Mouse (Mus musculus) spleen, embryonic (tissue): ENCODE results near the gene Nsd1.
"Not testable (repeated sequence)": the region's sequence is repeated elsewhere in the genome, so short reads cannot be mapped to it uniquely, and the experiment has no call there.

Source experiments
- CTCF ChIA-PET: fragments of 350-600 bp; sonication (Branson Sonifier 250); formaldehyde crosslinking; loops from one replicate; lab custom pipeline; 2022; lab: Charles Lee

Gene Nsd1

GRCm38 (mm10) chr13:55209649-55210192 is at the start of gene Nsd1:
Gene Nsd1 (plus strand): TSS chr13:55209782.
- CTCF ChIA-PET, result interaction anchor here (1.1 kb wide), 1 partner anchor 20 kb away, joined by 3 read pairs; no protein-coding TSS in a partner anchor

- CTCF ChIA-PET, result no interaction called here
Measured at GRCm38 (mm10) chr13:55162365-55162764, 47.2 kb upstream of the Nsd1 start.

- CTCF ChIA-PET, result no interaction called here
Measured at GRCm38 (mm10) chr13:55163553-55163952, 46.0 kb upstream of the Nsd1 start.

DNA sequence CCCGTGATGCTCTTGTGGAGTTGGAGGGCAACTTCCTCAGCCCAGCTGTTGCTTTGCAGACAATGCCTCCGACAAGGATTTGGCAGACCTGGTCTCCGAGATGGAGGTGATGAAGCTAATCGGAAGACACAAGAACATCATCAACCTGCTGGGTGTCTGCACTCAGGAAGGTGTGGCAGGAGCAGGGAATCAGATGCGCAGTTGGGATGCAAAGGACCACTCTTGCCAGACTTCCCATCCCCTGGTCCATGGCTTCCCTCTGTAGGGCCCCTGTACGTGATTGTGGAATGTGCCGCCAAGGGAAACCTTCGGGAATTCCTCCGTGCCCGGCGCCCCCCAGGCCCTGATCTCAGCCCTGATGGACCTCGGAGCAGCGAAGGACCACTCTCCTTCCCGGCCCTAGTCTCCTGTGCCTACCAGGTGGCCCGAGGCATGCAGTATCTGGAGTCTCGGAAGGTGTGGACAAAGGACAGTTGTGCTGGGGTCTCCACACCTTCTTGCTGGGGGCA is 43.7 kb upstream of the Nsd1 start:
- CTCF ChIA-PET, result no interaction called here

- CTCF ChIA-PET, result interaction anchor here (0.6 to 0.8 kb wide), 2 partner anchors 8 to 167 kb away, joined by 3 to 9 read pairs; no protein-coding TSS in a partner anchor
Measured at GRCm38 (mm10) chr13:55166806-55167725, 42.5 kb upstream of the Nsd1 start.

- CTCF ChIA-PET, result interaction anchor here (0.8 kb wide), 1 partner anchor 166 kb away, joined by 3 read pairs; no protein-coding TSS in a partner anchor
Measured at GRCm38 (mm10) chr13:55167798-55168197, 41.8 kb upstream of the Nsd1 start.

GRCm38 (mm10) chr13:55168255-55168654 is 41.3 kb upstream of the Nsd1 start:
- CTCF ChIA-PET, result interaction anchor here (0.8 kb wide), 1 partner anchor 165 kb away, joined by 3 read pairs; no protein-coding TSS in a partner anchor

DNA sequence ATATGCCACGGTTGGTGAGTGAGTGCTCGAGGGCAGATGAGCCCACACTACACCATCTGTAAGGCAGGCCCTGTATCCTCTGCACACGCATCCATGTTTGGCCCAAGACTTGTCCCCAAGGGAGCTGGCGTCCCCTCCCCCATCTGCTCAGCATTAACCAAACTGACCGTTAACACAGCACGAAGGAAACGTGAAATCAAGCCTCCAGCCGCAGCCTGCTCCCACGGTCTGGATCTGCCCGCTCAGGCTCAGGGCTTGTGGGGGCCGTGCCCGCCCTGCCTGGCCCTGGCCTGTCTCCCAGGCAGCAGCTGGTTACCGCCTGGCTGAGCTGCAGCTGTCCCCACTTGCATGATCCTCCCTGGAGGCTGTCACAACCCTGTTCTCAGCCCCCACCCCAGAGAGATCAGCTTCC is 40.6 kb upstream of the Nsd1 start:
- CTCF ChIA-PET, result no interaction called here

GRCm38 (mm10) chr13:55171517-55172335 is 37.9 kb upstream of the Nsd1 start:
- CTCF ChIA-PET, result no interaction called here

DNA sequence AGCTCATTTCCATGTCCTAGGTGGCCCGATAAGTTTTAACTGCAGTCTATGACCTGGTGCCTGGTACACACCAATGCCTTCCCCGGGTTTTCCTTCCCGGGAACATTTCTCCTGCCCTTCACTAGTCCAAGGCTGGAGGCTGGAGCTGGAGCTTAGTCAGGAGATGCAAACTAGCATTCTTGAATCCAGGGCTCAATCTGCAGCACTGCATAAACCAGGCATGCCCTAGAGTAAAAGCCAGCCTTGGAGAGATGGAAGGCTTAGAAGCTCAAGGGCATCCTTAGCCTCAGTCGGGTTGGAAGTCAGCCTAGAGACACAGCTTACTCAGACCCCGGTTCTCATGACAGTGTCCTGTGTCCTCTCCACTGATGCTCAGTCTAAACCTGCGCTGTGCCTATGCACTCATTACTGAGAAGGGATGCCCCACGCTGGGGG is 37.2 kb upstream of the Nsd1 start:
- CTCF ChIA-PET, result no interaction called here

DNA sequence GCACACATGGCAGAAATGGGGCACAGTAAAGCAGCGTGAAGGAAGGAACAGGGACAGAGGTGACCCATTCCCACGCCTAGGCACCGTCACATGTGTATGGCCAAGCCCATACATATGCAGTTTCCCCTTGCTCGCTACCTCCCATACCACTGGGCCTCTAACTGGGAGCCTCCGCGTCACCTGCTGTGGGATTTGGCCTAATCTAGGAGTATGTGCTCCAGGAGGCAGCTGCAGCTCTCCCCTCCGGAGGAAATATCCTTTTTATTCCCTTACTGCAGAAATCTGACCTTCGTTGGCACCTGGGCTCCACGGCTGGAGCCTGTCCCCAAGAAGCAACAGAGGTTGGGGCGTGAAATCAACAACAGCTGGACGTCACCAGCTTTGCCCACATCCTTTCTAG is 35.2 kb upstream of the Nsd1 start:
- CTCF ChIA-PET, result no interaction called here

GRCm38 (mm10) chr13:55176265-55176664 is 33.3 kb upstream of the Nsd1 start:
- CTCF ChIA-PET, result interaction anchor here (0.9 kb wide), 1 partner anchor 377 kb away, joined by 6 read pairs; no protein-coding TSS in a partner anchor

GRCm38 (mm10) chr13:55177903-55178496 is 31.6 kb upstream of the Nsd1 start:
- CTCF ChIA-PET, result interaction anchor here (1.0 kb wide), 1 partner anchor 73 kb away, joined by 3 read pairs; the partner anchor contains the start of gene Zfp346

DNA sequence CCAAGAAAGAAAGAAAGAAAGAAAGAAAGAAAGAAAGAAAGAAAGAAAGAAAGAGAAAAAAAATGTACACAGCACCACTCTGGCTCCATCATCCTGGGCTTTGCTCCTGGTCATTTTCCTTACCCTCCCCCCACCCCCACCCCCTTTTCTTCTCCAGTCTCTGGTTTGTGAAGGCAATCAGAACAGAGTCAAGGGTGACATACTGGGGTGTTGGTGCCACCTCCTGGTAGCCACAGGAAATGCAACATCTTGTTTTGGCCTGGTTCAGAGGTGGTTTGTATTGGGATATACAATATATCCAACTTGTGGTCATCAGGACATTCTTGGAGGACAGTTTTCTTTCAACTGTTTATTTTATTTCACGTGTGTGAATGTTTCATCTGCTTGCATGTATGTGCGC is 31.0 kb upstream of the Nsd1 start:
- CTCF ChIA-PET, result interaction anchor here (1.0 kb wide), 1 partner anchor 73 kb away, joined by 3 read pairs; the partner anchor contains the start of gene Zfp346

DNA sequence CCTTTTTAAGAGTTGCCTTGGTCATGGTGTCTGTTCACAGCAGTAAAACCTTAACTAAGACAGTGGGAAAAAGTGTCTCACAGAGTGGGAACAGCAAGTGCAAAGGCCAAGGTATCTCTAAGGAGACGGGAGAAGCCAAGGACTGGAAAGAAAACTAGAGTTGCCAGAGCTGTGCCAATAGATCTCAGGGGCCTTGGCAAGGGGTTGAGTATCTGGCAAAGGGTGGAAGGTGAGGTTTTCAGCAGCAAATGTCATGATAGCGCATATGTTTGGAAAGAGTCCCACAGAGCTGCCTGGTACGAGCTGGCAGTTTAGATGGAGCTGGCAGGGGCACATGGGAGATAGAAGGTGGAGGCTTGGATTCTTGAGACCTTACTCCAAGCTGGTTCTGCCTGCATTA is 30.0 kb upstream of the Nsd1 start:
- CTCF ChIA-PET, result interaction anchor here (0.5 to 0.6 kb wide), 2 partner anchors 40 to 54 kb away, joined by 3 to 8 read pairs; no protein-coding TSS in a partner anchor

GRCm38 (mm10) chr13:55181786-55182172 is 27.8 kb upstream of the Nsd1 start:
- CTCF ChIA-PET, result no interaction called here

DNA sequence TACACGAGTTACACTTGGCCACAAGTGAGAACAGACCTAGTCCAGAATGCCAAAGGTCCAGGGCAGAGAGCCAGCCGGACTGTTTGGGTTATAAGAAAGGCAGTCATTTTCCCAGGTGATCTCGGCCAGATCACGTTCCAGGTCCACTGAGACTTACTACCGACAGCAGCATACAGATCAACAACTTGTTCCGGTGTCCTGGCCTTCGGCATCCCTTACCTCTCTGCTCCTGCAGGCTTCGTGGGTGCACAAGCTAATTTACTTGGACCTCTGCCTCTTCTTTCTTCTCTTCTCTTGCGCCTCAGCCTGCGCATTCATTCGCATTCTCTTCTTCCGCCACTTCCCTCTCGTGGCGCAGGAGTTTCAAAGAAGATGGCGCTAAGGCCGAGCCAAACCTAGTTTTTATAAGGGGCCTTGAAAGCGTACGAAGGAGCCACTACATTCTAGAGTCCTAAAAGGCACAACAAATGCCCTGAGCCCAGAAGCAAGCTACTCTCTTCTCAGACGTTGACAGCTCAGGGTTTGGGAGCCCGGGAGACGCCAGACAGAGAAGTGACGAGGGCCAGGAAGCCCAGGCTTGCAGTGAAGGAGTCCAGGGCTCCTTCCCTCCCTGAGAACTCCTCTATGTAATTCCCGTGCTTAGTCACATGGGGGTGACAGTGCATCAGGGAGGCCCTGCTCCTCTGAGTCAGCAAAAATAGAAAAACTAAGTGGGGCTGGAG is 27.2 kb upstream of the Nsd1 start:
- CTCF ChIA-PET, result interaction anchor here (0.6 kb wide), 1 partner anchor 164 kb away, joined by 3 read pairs; no protein-coding TSS in a partner anchor

- CTCF ChIA-PET, result interaction anchor here (0.6 kb wide), 1 partner anchor 75 kb away, joined by 3 read pairs; no protein-coding TSS in a partner anchor
Measured at GRCm38 (mm10) chr13:55183382-55183781, 26.2 kb upstream of the Nsd1 start.

DNA sequence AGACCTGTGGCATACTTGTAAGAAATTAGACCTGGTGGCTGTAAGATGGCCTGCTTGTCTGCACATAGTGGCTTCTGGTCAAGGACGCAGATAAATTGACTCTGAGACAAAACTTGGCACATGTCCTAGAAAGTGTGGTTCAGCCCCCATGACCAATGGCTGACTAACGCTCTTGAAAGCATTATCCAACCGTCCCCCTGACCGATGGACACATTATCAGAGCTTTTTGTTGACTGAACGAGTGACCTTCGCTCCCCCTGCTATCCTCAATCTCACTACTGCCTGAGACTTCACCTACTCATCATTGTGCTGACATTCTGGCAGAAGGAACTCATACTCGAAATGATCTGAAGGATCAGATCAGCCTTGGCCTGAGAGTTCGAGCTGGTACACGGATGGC is 22.5 kb upstream of the Nsd1 start:
- CTCF ChIA-PET, result not testable (repeated sequence)
